Mouse (Mus musculus) hindbrain, embryonic 16.5 days (tissue): ENCODE data around the gene Gm44790. TPM values are rescaled to one million over a fixed set of nuclear protein-coding genes. Genes with fewer than 3 reads are reported as not detected.

Experiments used
- ATAC-seq: fragments of 200-750 bp; cut with Nextera tagmentation; 2 replicates; pipeline ENCODE4 v1.8.0; 2017; ENCODE audit warnings: moderate TSS enrichment, moderate library complexity
- H3K27ac ChIP-seq: fragments of 300-500 bp; sonication (generic); 2 replicates; pipeline ENCODE4 v1.5.1; 2014; ENCODE audit warnings: low read depth, mild to moderate bottlenecking, control low read depth, low read length, moderate library complexity
- H3K27me3 ChIP-seq: fragments of 300-500 bp; sonication (generic); replicated peaks from 2 replicates; pipeline ENCODE4 v1.6.1; 2014; ENCODE audit warnings: low read length; ENCODE audit not compliant: control insufficient read depth, insufficient read depth
- H3K36me3 ChIP-seq: fragments of 300-500 bp; sonication (generic); 2 replicates; pipeline ENCODE4 v1.6.1; 2014; ENCODE audit warnings: mild to moderate bottlenecking, low read length, moderate library complexity, mixed read lengths; ENCODE audit not compliant: control insufficient read depth, insufficient read depth
- H3K4me1 ChIP-seq: fragments of 300-500 bp; sonication (generic); 2 replicates; pipeline ENCODE4 v1.6.1; 2014; ENCODE audit warnings: low read depth, low read length; ENCODE audit not compliant: control insufficient read depth, insufficient read depth
- H3K4me2 ChIP-seq: fragments of 300-500 bp; sonication (generic); 2 replicates; pipeline ENCODE4 v1.6.1; 2014; ENCODE audit warnings: mild to moderate bottlenecking, low read length, control low read depth, moderate library complexity
- H3K4me3 ChIP-seq: fragments of 300-500 bp; sonication (generic); 2 replicates; pipeline ENCODE4 v1.5.1; 2014; ENCODE audit warnings: mild to moderate bottlenecking, low read length, control low read depth, moderate library complexity
- H3K9ac ChIP-seq: fragments of 300-500 bp; sonication (generic); 2 replicates; pipeline ENCODE4 v1.6.1; 2014; ENCODE audit warnings: low read depth, mild to moderate bottlenecking, control low read depth, low read length, moderate library complexity
- H3K9me3 ChIP-seq: fragments of 300-500 bp; sonication (generic); 2 replicates; pipeline ENCODE4 v1.6.1; 2014; ENCODE audit warnings: mild to moderate bottlenecking, low read length, moderate library complexity; ENCODE audit not compliant: control insufficient read depth
- WGBS: fragments of 180-500 bp; shearing (Covaris S2); extraction: QIAGEN DNeasy Blood & Tissue Kit; methylation state at CpG from one replicate; pipeline ENCODE4 v1.1.7; 2014; 5-methylcytosine and 5-hydroxymethylcytosine counted together
- polyA plus RNA-seq: library from polyadenylated mRNA; unstranded; fragments of >200 nt; fragmentation: Nextera tagmentation; extraction: Ambion mirVana; gene quantifications from 2 replicates; pipeline ENCODE4 v1.2.1, GENCODE M21; 2015

The Gm44790 gene
- polyA plus RNA-seq, 1 experiment from 2014 or later: not detected

- no peak for ATAC-seq
Observed at GRCm38 (mm10) chr6:86476931-86477330, 50.5 kb downstream of the Gm44790 start.

GRCm38 (mm10) chr6:86479311-86479710 is 52.9 kb downstream of the Gm44790 start:
- H3K27me3 ChIP-seq: no peaks in the 10 kb centered on the region
- H3K4me1 ChIP-seq: no peaks in the 10 kb centered on the region; the same call in 1 of the 2 replicates
- H3K9me3 ChIP-seq: no peaks in the 10 kb centered on the region
- H3K36me3 ChIP-seq: no peaks in the 10 kb centered on the region
- H3K4me3 ChIP-seq: no peak overlapping the region
- no peak overlapping the region for H3K9ac ChIP-seq
- no peak overlapping the region for H3K4me2 ChIP-seq
- 55% methylated on average over 3 of the region's 3 CpGs for WGBS
- ATAC-seq: no peak
- peak overlapping the region; percentile 45; the same call in 1 of the 2 replicates for H3K27ac ChIP-seq

More at GRCm38 (mm10) chr6:86476931-86477330, 50.5 kb downstream of the Gm44790 start:
- Histone ChIP-seq H3K9me3 (no peaks in the 10 kb centered on the region), H3K9ac (no peak overlapping the region), H3K4me3 (no peak overlapping the region), H3K27ac (no peak overlapping the region), H3K27me3 (no peaks in the 10 kb centered on the region), H3K4me2 (no peak overlapping the region), H3K4me1 (peaks cover 9% of the 10 kb centered on the region), H3K36me3 (no peaks in the 10 kb centered on the region)
- 84% methylated on average over 5 of the region's 5 CpGs for WGBS

- Histone ChIP-seq H3K36me3 (no peaks in the 10 kb centered on the region), H3K9ac (no peak overlapping the region), H3K9me3 (no peaks in the 10 kb centered on the region), H3K27ac (no peak overlapping the region), H3K4me1 (no peaks in the 10 kb centered on the region; the same call in 1 of the 2 replicates), H3K4me3 (no peak overlapping the region), H3K27me3 (no peaks in the 10 kb centered on the region), H3K4me2 (no peak overlapping the region)
- no peak for ATAC-seq
Observed at GRCm38 (mm10) chr6:86479816-86480188, 53.3 kb downstream of the Gm44790 start.

- no peaks in the 10 kb centered on the region for H3K9me3 ChIP-seq
- H3K27me3 ChIP-seq: no peaks in the 10 kb centered on the region
- H3K4me1 ChIP-seq: no peaks in the 10 kb centered on the region; the same call in 1 of the 2 replicates
- peak overlapping the region; percentile 18 for H3K4me2 ChIP-seq
- peak overlapping the region; percentile 40; the same call in 1 of the 2 replicates for H3K9ac ChIP-seq
- H3K36me3 ChIP-seq: no peaks in the 10 kb centered on the region
- WGBS: 27% methylated on average over 9 of the region's 9 CpGs
- ATAC-seq: no peak
- H3K4me3 ChIP-seq: no peak overlapping the region
- peak overlapping the region; percentile 60 for H3K27ac ChIP-seq
Observed at GRCm38 (mm10) chr6:86480189-86480831, 53.9 kb downstream of the Gm44790 start.

- ATAC-seq: no peak
Observed at GRCm38 (mm10) chr6:86481871-86482270, 55.4 kb downstream of the Gm44790 start.

GRCm38 (mm10) chr6:86485943-86486640 is 59.6 kb downstream of the Gm44790 start:
- no peak for ATAC-seq
- Histone ChIP-seq H3K4me3 (no peak overlapping the region), H3K4me1 (peaks cover 16% of the 10 kb centered on the region), H3K27me3 (no peaks in the 10 kb centered on the region), H3K9ac (no peak overlapping the region), H3K36me3 (no peaks in the 10 kb centered on the region), H3K27ac (no peak overlapping the region), H3K4me2 (no peak overlapping the region), H3K9me3 (no peaks in the 10 kb centered on the region)
- WGBS: 55% methylated on average over 5 of the region's 7 CpGs

More at GRCm38 (mm10) chr6:86481871-86482270, 55.4 kb downstream of the Gm44790 start:
- Histone ChIP-seq H3K27me3 (no peaks in the 10 kb centered on the region), H3K9me3 (no peaks in the 10 kb centered on the region), H3K27ac (no peak overlapping the region), H3K4me1 (peaks cover under 1% of the 10 kb centered on the region; the same call in 1 of the 2 replicates), H3K4me3 (no peak overlapping the region), H3K9ac (no peak overlapping the region), H3K36me3 (no peaks in the 10 kb centered on the region), H3K4me2 (no peak overlapping the region)
- 95% methylated on average over 5 of the region's 5 CpGs for WGBS

- H3K4me3 ChIP-seq: peak overlapping the region; percentile 21; the same call in 1 of the 2 replicates
- H3K27ac ChIP-seq: peak overlapping the region; percentile 96
- H3K36me3 ChIP-seq: no peaks in the 10 kb centered on the region
- H3K9me3 ChIP-seq: no peaks in the 10 kb centered on the region
- H3K4me1 ChIP-seq: peaks cover 16% of the 10 kb centered on the region
- peak overlapping the region; percentile 53 for H3K4me2 ChIP-seq
- H3K27me3 ChIP-seq: no peaks in the 10 kb centered on the region
- ATAC-seq: peak; percentile 95
- H3K9ac ChIP-seq: peak overlapping the region; percentile 66
- WGBS: 3% methylated on average over 24 of the region's 24 CpGs
Observed at GRCm38 (mm10) chr6:86487358-86488148, 61.1 kb downstream of the Gm44790 start.

GRCm38 (mm10) chr6:86488149-86488485 is 61.7 kb downstream of the Gm44790 start:
- peak overlapping the region; percentile 96 for H3K27ac ChIP-seq
- H3K36me3 ChIP-seq: no peaks in the 10 kb centered on the region
- WGBS: 21% methylated on average over 3 of the region's 3 CpGs
- no peaks in the 10 kb centered on the region for H3K27me3 ChIP-seq
- H3K9ac ChIP-seq: peak overlapping the region; percentile 66
- H3K9me3 ChIP-seq: no peaks in the 10 kb centered on the region
- H3K4me1 ChIP-seq: peaks cover 16% of the 10 kb centered on the region
- 0 out of 2 replicates have a peak, but pooled peaks have one; percentile 12 for ATAC-seq
- peak overlapping the region; percentile 53; the same call in 1 of the 2 replicates for H3K4me2 ChIP-seq
- H3K4me3 ChIP-seq: no peak overlapping the region

- Histone ChIP-seq H3K9me3 (no peaks in the 10 kb centered on the region), H3K4me2 (no peak overlapping the region), H3K27me3 (no peaks in the 10 kb centered on the region), H3K9ac (no peak overlapping the region), H3K27ac (no peak overlapping the region), H3K4me3 (no peak overlapping the region), H3K4me1 (peaks cover 16% of the 10 kb centered on the region), H3K36me3 (no peaks in the 10 kb centered on the region)
- ATAC-seq: no peak
- 95% methylated on average over 2 of the region's 2 CpGs for WGBS
Observed at GRCm38 (mm10) chr6:86489945-86490344, 63.5 kb downstream of the Gm44790 start.
